Mouse (Mus musculus): Measurements from ENCODE around the gene Ryk.
"Not testable (repeated sequence)": the region's sequence is repeated elsewhere in the genome, so short reads cannot be mapped to it uniquely, and the experiment has no call there.

DNA sequence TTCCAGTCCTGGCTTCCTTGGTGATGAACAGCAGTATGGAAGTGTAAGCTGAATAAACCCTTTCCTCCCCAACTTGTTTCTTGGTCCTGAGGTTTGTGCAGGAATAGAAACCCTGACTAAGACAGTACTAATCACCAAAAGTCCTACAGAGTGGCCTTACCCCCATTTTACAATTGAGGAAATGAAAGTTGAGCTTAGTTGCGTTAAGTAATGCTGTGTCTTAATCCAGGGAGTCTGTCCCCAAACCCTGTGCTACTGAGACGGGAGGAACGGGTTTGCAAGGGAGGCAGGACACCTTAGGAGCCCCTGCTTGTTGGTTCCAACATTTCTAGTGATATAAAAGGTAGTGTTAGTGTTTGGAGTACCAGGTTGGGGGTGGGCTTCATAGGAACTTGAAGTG is 78.9 kb downstream of the Ryk start:
- TF ChIP-seq POLR2A (IDR thresholded peaks at IDR 0.05; ENCODE audit: insufficient read depth, low read depth, low read length); CTCF (IDR thresholded peaks at IDR 0.05): not testable (repeated sequence)
